Mouse (Mus musculus): Measurements from ENCODE around the gene 3110082I17Rik. TPM values are rescaled to one million over a fixed set of nuclear protein-coding genes. Genes with fewer than 3 reads are reported as not detected.

Gene 3110082I17Rik
- total and polyA plus RNA-seq, 2 experiments = 1.6 to 7.4 TPM

GRCm38 (mm10) chr5:139409412-139409811, 50.9 kb downstream of the 3110082I17Rik start:
- Histone ChIP-seq H3K4me3 (ENCODE audit: insufficient read depth, low read depth, low read length) (no peak overlapping the region), H3K27me3 (ENCODE audit: control insufficient read depth, insufficient read depth, low read length) (no peaks in the 10 kb centered on the region), H3K4me1 (ENCODE audit: control insufficient read depth, insufficient read depth, low read length) (no peaks in the 10 kb centered on the region), H3K9ac (ENCODE audit: low read depth, low read length) (no peak overlapping the region), H3K79me2 (ENCODE audit: control insufficient read depth, insufficient read depth, low read length) (no peaks in the 10 kb centered on the region), H3K27ac (replicated peaks; ENCODE audit: insufficient read depth, low read depth, low read length) (no peak overlapping the region), H3K36me3 (ENCODE audit: control insufficient read depth, insufficient read depth, low read length) (no peaks in the 10 kb centered on the region)
- TF ChIP-seq CTCF (IDR thresholded peaks at IDR 0.05; ENCODE audit: low read depth, low read length) = no peak
- no peak for TF ChIP-seq POLR2A (IDR thresholded peaks at IDR 0.05; ENCODE audit: extremely low read depth, insufficient read depth, low read length)
- WGBS = 47% methylated on average over 12 of the region's 12 CpGs
- no peak for DNase-seq (ENCODE audit: extremely low read depth, low read depth, low spot score)

GRCm38 (mm10) chr5:139408511-139408910, 51.8 kb downstream of the 3110082I17Rik start:
- Histone ChIP-seq H3K36me3 (ENCODE audit: control insufficient read depth, insufficient read depth, low read length) (no peaks in the 10 kb centered on the region), H3K4me3 (ENCODE audit: insufficient read depth, low read depth, low read length) (no peak overlapping the region), H3K27me3 (ENCODE audit: control insufficient read depth, insufficient read depth, low read length) (no peaks in the 10 kb centered on the region), H3K9ac (ENCODE audit: low read depth, low read length) (no peak overlapping the region), H3K79me2 (ENCODE audit: control insufficient read depth, insufficient read depth, low read length) (no peaks in the 10 kb centered on the region), H3K4me1 (ENCODE audit: control insufficient read depth, insufficient read depth, low read length) (no peaks in the 10 kb centered on the region), H3K27ac (replicated peaks; ENCODE audit: insufficient read depth, low read depth, low read length) (no peak overlapping the region)
- WGBS = 80% methylated on average over 7 of the region's 7 CpGs
- TF ChIP-seq CTCF (IDR thresholded peaks at IDR 0.05; ENCODE audit: low read depth, low read length) = no peak
- peak; percentile 40 for DNase-seq (ENCODE audit: extremely low read depth, low read depth, low spot score)

GRCm38 (mm10) chr5:139407121-139407885, 53.0 kb downstream of the 3110082I17Rik start:
- H3K36me3 ChIP-seq (ENCODE audit: control insufficient read depth, insufficient read depth, low read length) = no peaks in the 10 kb centered on the region
- WGBS = 77% methylated on average over 14 of the region's 14 CpGs
- no peaks in the 10 kb centered on the region for H3K79me2 ChIP-seq (ENCODE audit: control insufficient read depth, insufficient read depth, low read length)
- peak overlapping the region; percentile 32; the same call in 1 of the 2 replicates for H3K9ac ChIP-seq (ENCODE audit: low read depth, low read length)
- peak overlapping the region; percentile 23; the same call in 1 of the 2 replicates for H3K4me3 ChIP-seq (ENCODE audit: insufficient read depth, low read depth, low read length)
- 0 out of 2 replicates have a peak overlapping the region, but pooled peaks have one; percentile 4 for H3K27ac ChIP-seq (replicated peaks; ENCODE audit: insufficient read depth, low read depth, low read length)
- DNase-seq (ENCODE audit: extremely low read depth, low read depth, low spot score) = no peak
- H3K4me1 ChIP-seq (ENCODE audit: control insufficient read depth, insufficient read depth, low read length) = no peaks in the 10 kb centered on the region
- TF ChIP-seq CTCF (IDR thresholded peaks at IDR 0.05; ENCODE audit: low read depth, low read length) = no peak
- TF ChIP-seq POLR2A (IDR thresholded peaks at IDR 0.05; ENCODE audit: extremely low read depth, insufficient read depth, low read length) = no peak
- H3K27me3 ChIP-seq (ENCODE audit: control insufficient read depth, insufficient read depth, low read length) = no peaks in the 10 kb centered on the region

- H3K27me3 ChIP-seq (ENCODE audit: control insufficient read depth, insufficient read depth, low read length) = no peaks in the 10 kb centered on the region
- H3K27ac ChIP-seq (replicated peaks; ENCODE audit: insufficient read depth, low read depth, low read length) = peak overlapping the region; percentile 10; the same call in 1 of the 2 replicates
- no peaks in the 10 kb centered on the region for H3K36me3 ChIP-seq (ENCODE audit: control insufficient read depth, insufficient read depth, low read length)
- TF ChIP-seq CTCF (IDR thresholded peaks at IDR 0.05; ENCODE audit: low read depth, low read length) = no peak
- TF ChIP-seq POLR2A (IDR thresholded peaks at IDR 0.05; ENCODE audit: extremely low read depth, insufficient read depth, low read length) = no peak
- H3K4me3 ChIP-seq (ENCODE audit: insufficient read depth, low read depth, low read length) = no peak overlapping the region
- no peak for DNase-seq (ENCODE audit: extremely low read depth, low read depth, low spot score)
- 0 out of 2 replicates have a peak overlapping the region, but pooled peaks have one; percentile 39 for H3K9ac ChIP-seq (ENCODE audit: low read depth, low read length)
- no peaks in the 10 kb centered on the region for H3K4me1 ChIP-seq (ENCODE audit: control insufficient read depth, insufficient read depth, low read length)
- H3K79me2 ChIP-seq (ENCODE audit: control insufficient read depth, insufficient read depth, low read length) = no peaks in the 10 kb centered on the region
- 78% methylated on average over 3 of the region's 3 CpGs for WGBS
These were observed 54.4 kb downstream of the 3110082I17Rik start for GRCm38 (mm10) chr5:139405953-139406352.

GRCm38 (mm10) chr5:139405478-139405877, 54.8 kb downstream of the 3110082I17Rik start:
- Histone ChIP-seq H3K4me3 (ENCODE audit: insufficient read depth, low read depth, low read length) (0 out of 2 replicates have a peak overlapping the region, but pooled peaks have one; percentile 3), H3K79me2 (ENCODE audit: control insufficient read depth, insufficient read depth, low read length) (no peaks in the 10 kb centered on the region), H3K27ac (replicated peaks; ENCODE audit: insufficient read depth, low read depth, low read length) (peak overlapping the region; percentile 10; the same call in 1 of the 2 replicates), H3K9ac (ENCODE audit: low read depth, low read length) (no peak overlapping the region), H3K27me3 (ENCODE audit: control insufficient read depth, insufficient read depth, low read length) (no peaks in the 10 kb centered on the region), H3K36me3 (ENCODE audit: control insufficient read depth, insufficient read depth, low read length) (no peaks in the 10 kb centered on the region), H3K4me1 (ENCODE audit: control insufficient read depth, insufficient read depth, low read length) (no peaks in the 10 kb centered on the region)
- TF ChIP-seq CTCF (IDR thresholded peaks at IDR 0.05; ENCODE audit: low read depth, low read length) (no peak), POLR2A (IDR thresholded peaks at IDR 0.05; ENCODE audit: extremely low read depth, insufficient read depth, low read length) (no peak)
- WGBS = 81% methylated on average over 7 of the region's 7 CpGs
- DNase-seq (ENCODE audit: extremely low read depth, low read depth, low spot score) = no peak
